Mouse (Mus musculus) CH12.LX (cell line): Measurements from ENCODE around the gene Nhsl1.

Source experiments
- CTCF ChIP-seq, 2 experiments: IDR thresholded peaks in 1 of 2; conservative IDR thresholded peaks in 1 of 2; 2 replicates each; pipeline ENCODE4 v1.5.1; 2011 to 2012; ENCODE audit warnings: low read depth in 2 of 2, low read length in 2 of 2, improper control_type of control experiment in 1 of 2, inconsistent platforms in 1 of 2, mild to moderate bottlenecking in 1 of 2, moderate library complexity in 1 of 2
- E2F4 ChIP-seq: IDR thresholded peaks from 2 replicates; pipeline ENCODE4 v1.6.1; 2011; ENCODE audit warnings: low read depth, low read length, improper control_type of control experiment; ENCODE audit not compliant: insufficient replicate concordance
- GABPA ChIP-seq: IDR thresholded peaks from 2 replicates; pipeline ENCODE4 v1.6.1; 2012; ENCODE audit warnings: low read depth, low read length, improper control_type of control experiment, inconsistent platforms; ENCODE audit not compliant: insufficient replicate concordance
- MAFK ChIP-seq: IDR thresholded peaks from 2 replicates; pipeline ENCODE4 v1.6.1; 2011; ENCODE audit warnings: low read length, improper control_type of control experiment; ENCODE audit not compliant: insufficient replicate concordance
- MAZ ChIP-seq: IDR thresholded peaks from 2 replicates; pipeline ENCODE4 v1.6.1; 2012; ENCODE audit warnings: low read depth, mild to moderate bottlenecking, inconsistent platforms, low read length, improper control_type of control experiment, moderate library complexity
- MEF2A ChIP-seq: IDR thresholded peaks from 2 replicates; pipeline ENCODE4 v1.6.1; 2014; ENCODE audit warnings: low read depth, mild to moderate bottlenecking, inconsistent platforms, low read length, improper control_type of control experiment, borderline replicate concordance
- RAD21 ChIP-seq: IDR thresholded peaks from 2 replicates; pipeline ENCODE4 v1.6.1; 2011; ENCODE audit warnings: low read depth, mild to moderate bottlenecking, low read length, improper control_type of control experiment, moderate library complexity
- RCOR1 ChIP-seq: conservative IDR thresholded peaks from 2 replicates; pipeline ENCODE4 v1.6.1; 2012; ENCODE audit warnings: low read depth, mild to moderate bottlenecking, inconsistent platforms, low read length, improper control_type of control experiment
- SIN3A ChIP-seq: IDR thresholded peaks from 2 replicates; pipeline ENCODE4 v1.6.1; 2012; ENCODE audit warnings: low read length, improper control_type of control experiment, inconsistent platforms
- TCF12 ChIP-seq: IDR thresholded peaks from 2 replicates; pipeline ENCODE4 v1.6.1; 2014; ENCODE audit warnings: low read depth, mild to moderate bottlenecking, inconsistent platforms, low read length, improper control_type of control experiment
- ZKSCAN1 ChIP-seq: IDR thresholded peaks from 2 replicates; pipeline ENCODE4 v1.6.1; 2012; ENCODE audit warnings: low read depth, inconsistent platforms, low read length, improper control_type of control experiment, borderline replicate concordance
- ZNF384 ChIP-seq: IDR thresholded peaks from 2 replicates; pipeline ENCODE4 v1.6.1; 2012; ENCODE audit warnings: low read depth, low read length, improper control_type of control experiment, inconsistent platforms

GRCm38 (mm10) chr10:18388784-18389575, 70.2 kb downstream of the Nhsl1 start:
- no peak for TF ChIP-seq MAFK
- TF ChIP-seq TCF12 = no peak
- no peak for TF ChIP-seq GABPA
- TF ChIP-seq CTCF (conservative IDR thresholded peaks at IDR 0.05 in 1 of 2, IDR thresholded peaks at IDR 0.05 in 1 of 2; ENCODE audit: low read depth in 2 of 2, low read length in 2 of 2) = peak; percentile 55 to 83
- no peak for TF ChIP-seq MAZ
- TF ChIP-seq RAD21 = peak; percentile 72
- TF ChIP-seq E2F4 = no peak
- TF ChIP-seq ZNF384 = no peak
- no peak for TF ChIP-seq RCOR1
- no peak for TF ChIP-seq ZKSCAN1
- TF ChIP-seq SIN3A = no peak
- no peak for TF ChIP-seq MEF2A
